In the genomic region with DNA sequence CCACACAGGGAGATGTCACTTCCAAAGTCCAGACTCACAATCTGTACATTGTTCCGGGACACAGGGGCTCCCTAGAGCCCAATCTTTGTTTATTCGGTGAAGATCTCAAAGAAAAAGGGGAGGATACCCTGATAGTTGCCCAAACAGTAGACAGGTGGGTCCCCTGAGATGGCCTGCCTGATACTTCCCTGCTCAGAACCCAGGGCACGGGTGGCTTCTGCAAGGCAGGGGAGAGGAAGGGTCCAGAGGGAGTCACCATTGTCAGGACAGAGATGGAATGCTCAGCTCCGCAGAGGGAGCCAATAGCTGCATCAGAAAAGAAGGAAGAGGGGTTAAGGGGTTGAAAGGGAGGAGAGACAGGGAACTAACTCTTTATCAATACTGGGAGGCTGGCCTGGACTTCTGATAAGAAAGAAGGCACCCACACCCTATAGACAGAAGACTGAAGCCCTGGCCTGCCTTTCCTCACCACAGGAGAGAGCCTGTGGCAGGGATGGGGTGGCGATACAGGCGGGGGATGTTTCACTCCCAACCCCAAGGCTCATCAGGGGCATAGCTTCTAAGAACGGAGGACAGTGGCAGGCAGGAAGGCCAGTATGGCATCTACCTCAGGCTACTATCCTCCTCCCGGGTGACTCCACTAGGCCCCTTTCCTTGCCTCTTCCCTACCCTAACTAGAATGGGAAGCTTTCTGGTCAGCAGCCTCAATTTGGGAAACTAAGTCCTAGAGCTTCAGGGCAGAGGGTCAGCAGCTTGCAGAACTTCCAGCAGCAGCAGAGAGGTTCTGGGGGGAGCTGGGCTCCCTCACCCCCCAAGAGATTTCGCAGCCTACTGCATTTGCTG, we compare ENCODE assay signal across 7 mouse cellular contexts. TPM values are rescaled to one million over a fixed set of nuclear protein-coding genes. Genes with fewer than 3 reads are reported as not detected.
DNase-seq lines count a peak whose midpoint lies in the region; ATAC-seq and TF ChIP-seq lines count a peak whose summit lies in the region.

No protein-coding gene starts in this region.

- H3K9me3 ChIP-seq in kidney, postnatal 0 days (replicated peaks; ENCODE audit: low read length), result no peaks in the 10 kb centered on the region
- H3K9me3 ChIP-seq in embryonic facial prominence, embryonic 12.5 days, result no peaks in the 10 kb centered on the region
- H3K9me3 ChIP-seq in liver, embryonic 15.5 days (replicated peaks), result no peaks in the 10 kb centered on the region

- 0 out of 2 replicates have a peak, but pooled peaks cover 2% of the 10 kb centered on the region for H3K27me3 ChIP-seq in kidney, postnatal 0 days (ENCODE audit: insufficient read depth, low read length)
- H3K27me3 ChIP-seq in embryonic facial prominence, embryonic 12.5 days, result 0 out of 2 replicates have a peak, but pooled peaks cover 7% of the 10 kb centered on the region
- no peaks in the 10 kb centered on the region for H3K27me3 ChIP-seq in liver, embryonic 15.5 days

- ATAC-seq in kidney, postnatal 0 days (replicated peaks; ENCODE audit: low FRiP score, low read depth), result no peak
- ATAC-seq in embryonic facial prominence, embryonic 12.5 days (ENCODE audit: insufficient number of reproducible peaks, insufficient read depth, low FRiP score, low TSS enrichment), result no peak
- peak; percentile 61 for ATAC-seq in liver, embryonic 15.5 days (ENCODE audit: insufficient read depth)

- peaks cover 17% of the 10 kb centered on the region for H3K4me1 ChIP-seq in kidney, postnatal 0 days (replicated peaks; ENCODE audit: insufficient read depth, low read length)
- peaks cover 12% of the 10 kb centered on the region for H3K4me1 ChIP-seq in bone marrow, adult 2 months (ENCODE audit: control insufficient read depth, insufficient read depth, low read length)
- peaks cover 51% of the 10 kb centered on the region for H3K4me1 ChIP-seq in embryonic facial prominence, embryonic 12.5 days
- H3K4me1 ChIP-seq in liver, embryonic 15.5 days (replicated peaks), result peaks cover 81% of the 10 kb centered on the region

- 59% methylated on average over 9 of the region's 9 CpGs for WGBS in kidney, postnatal 0 days
- 26% methylated on average over 9 of the region's 9 CpGs for WGBS in bone marrow, adult 2 months
- 34% methylated on average over 9 of the region's 9 CpGs for WGBS in embryonic facial prominence, embryonic 12.5 days
- WGBS in liver, embryonic 15.5 days (ENCODE audit: insufficient replicate concordance), result 20% methylated on average over 9 of the region's 9 CpGs

- peak; percentile 34; the same call in 1 of the 2 replicates for TF ChIP-seq POLR2A in bone marrow, adult 2 months (IDR thresholded peaks at IDR 0.05; ENCODE audit: borderline replicate concordance, control insufficient read depth, low read depth, low read length)

- no peak for TF ChIP-seq CTCF in kidney, postnatal 0 days (IDR thresholded peaks at IDR 0.05; ENCODE audit: low read depth)
- TF ChIP-seq CTCF in bone marrow, adult 2 months (IDR thresholded peaks at IDR 0.05; ENCODE audit: control insufficient read depth, insufficient read depth, low read length), result no peak

- H3K36me3 ChIP-seq in kidney, postnatal 0 days (ENCODE audit: insufficient read depth, low read length), result no peaks in the 10 kb centered on the region
- no peaks in the 10 kb centered on the region for H3K36me3 ChIP-seq in embryonic facial prominence, embryonic 12.5 days
- no peaks in the 10 kb centered on the region for H3K36me3 ChIP-seq in liver, embryonic 15.5 days (replicated peaks)

- H3K4me2 ChIP-seq in kidney, postnatal 0 days (ENCODE audit: low read length), result peak overlapping the region; percentile 53
- H3K4me2 ChIP-seq in embryonic facial prominence, embryonic 12.5 days (replicated peaks), result peak overlapping the region; percentile 56; the same call in 1 of the 2 replicates
- H3K4me2 ChIP-seq in liver, embryonic 15.5 days, result peak overlapping the region; percentile 87

- H3K27ac ChIP-seq in kidney, postnatal 0 days, result no peak overlapping the region
- peak overlapping the region; percentile 99 for H3K27ac ChIP-seq in bone marrow, adult 2 months (ENCODE audit: control insufficient read depth, insufficient read depth, low read depth, low read length, poor library complexity)
- H3K27ac ChIP-seq in embryonic facial prominence, embryonic 12.5 days, result no peak overlapping the region
- H3K27ac ChIP-seq in liver, embryonic 15.5 days (replicated peaks), result peak overlapping the region; percentile 94

- DNase-seq in kidney, postnatal 0 days (ENCODE audit: low spot score), result no peak
- no peak for DNase-seq in kidney, postnatal 10 days
- no peak for DNase-seq in cerebellum, adult 11 months
- DNase-seq in thymus, postnatal 0 days (ENCODE audit: low spot score), result no peak

- H3K4me3 ChIP-seq in kidney, postnatal 0 days (replicated peaks; ENCODE audit: low read depth, low read length), result no peak overlapping the region
- H3K4me3 ChIP-seq in bone marrow, adult 2 months (replicated peaks; ENCODE audit: control insufficient read depth, low read depth, low read length), result peak overlapping the region; percentile 83
- H3K4me3 ChIP-seq in embryonic facial prominence, embryonic 12.5 days, result no peak overlapping the region
- peak overlapping the region; percentile 74 for H3K4me3 ChIP-seq in liver, embryonic 15.5 days (replicated peaks)

- H3K9ac ChIP-seq in kidney, postnatal 0 days (ENCODE audit: low read depth, low read length), result no peak overlapping the region
- H3K9ac ChIP-seq in embryonic facial prominence, embryonic 12.5 days, result no peak overlapping the region
- H3K9ac ChIP-seq in liver, embryonic 15.5 days, result peak overlapping the region; percentile 82

RNA-seq across cellular contexts. Expression of a gene that starts 1.3 kb away (rescaled TPM):
- polyA plus RNA-seq in kidney, postnatal 0 days (2015; fragmentation: Nextera tagmentation; extraction: Ambion mirVana), result 3.4 and 3.7 TPM in 2 replicates
- polyA plus RNA-seq in bone marrow, adult 2 months (2011; ENCODE audit: insufficient read depth, insufficient read length, low replicate concordance, missing spikeins), result 39.7 and 97.9 TPM in 2 replicates
- polyA plus RNA-seq in embryonic facial prominence, embryonic 12.5 days (2016; fragmentation: Nextera tagmentation; extraction: Ambion mirVana), result 1.9 and 2.2 TPM in 2 replicates
- polyA plus RNA-seq in liver, embryonic 15.5 days (2015; fragmentation: Nextera tagmentation; extraction: Ambion mirVana), result 11.0 and 11.4 TPM in 2 replicates
- 14.0 and 15.2 TPM in 2 replicates for polyA plus RNA-seq in thymus, postnatal 0 days (2015; fragmentation: Nextera tagmentation; extraction: Ambion mirVana)

RNA-seq across cellular contexts. Expression of a gene that starts 51.5 kb away (rescaled TPM):
- 0.74 and 0.84 TPM in 2 replicates for polyA plus RNA-seq in kidney, postnatal 0 days (2015; fragmentation: Nextera tagmentation; extraction: Ambion mirVana)
- 1.9 and 6.0 TPM in 2 replicates for polyA plus RNA-seq in bone marrow, adult 2 months (2011; ENCODE audit: insufficient read depth, insufficient read length, low replicate concordance, missing spikeins)
- 0.59 and 1.8 TPM in 2 replicates for polyA plus RNA-seq in embryonic facial prominence, embryonic 12.5 days (2016; fragmentation: Nextera tagmentation; extraction: Ambion mirVana)
- polyA plus RNA-seq in liver, embryonic 15.5 days (2015; fragmentation: Nextera tagmentation; extraction: Ambion mirVana), result 0.22 TPM in 1 of 2 replicates, not detected in the other
- polyA plus RNA-seq in thymus, postnatal 0 days (2015; fragmentation: Nextera tagmentation; extraction: Ambion mirVana), result 0.31 and 0.52 TPM in 2 replicates

Comparison
In these comparisons a context has a peak if more than half of its experiments do, and no peak if none do; other contexts are left out.
1. H3K27ac ChIP-seq: peak in bone marrow, adult 2 months (single experiment) and liver, embryonic 15.5 days (single experiment); none in kidney, postnatal 0 days (single experiment) and embryonic facial prominence, embryonic 12.5 days (single experiment).
2. H3K4me3 ChIP-seq: peak in bone marrow, adult 2 months (single experiment) and liver, embryonic 15.5 days (single experiment); none in kidney, postnatal 0 days (single experiment) and embryonic facial prominence, embryonic 12.5 days (single experiment).
3. Peak in every context shown above with its lines, with median percentiles within 50 percentile points of each other: H3K4me2 ChIP-seq.